Mouse (Mus musculus): ENCODE data around the gene Glra3.

- TF ChIP-seq GATA1 (IDR thresholded peaks at IDR 0.05; ENCODE audit: borderline replicate concordance, low read length): no peak
- no peak for TF ChIP-seq FLI1 (IDR thresholded peaks at IDR 0.05; ENCODE audit: low read length)
Observed at GRCm38 (mm10) chr8:56094385-56094784, 154.1 kb downstream of the Glra3 start.
